Mouse (Mus musculus) adrenal gland, postnatal 10 days (tissue): ENCODE measurements around the gene Tgfbr3. TPM values are rescaled to one million over a fixed set of nuclear protein-coding genes. Genes with fewer than 3 reads are reported as not detected.

Experiments used
- DNase-seq: peaks from one replicate; pipeline ENCODE4 v3.0.0; 2021; ENCODE audit warnings: mixed read lengths
- total RNA-seq, 2 experiments: library from RNA; stranded (reverse); gene quantifications; 2 replicates each; pipeline ENCODE4 v1.2.3; 2021

Tgfbr3 gene
- total RNA-seq, 2 experiments from 2014 or later, result 125 to 160 TPM

DNA sequence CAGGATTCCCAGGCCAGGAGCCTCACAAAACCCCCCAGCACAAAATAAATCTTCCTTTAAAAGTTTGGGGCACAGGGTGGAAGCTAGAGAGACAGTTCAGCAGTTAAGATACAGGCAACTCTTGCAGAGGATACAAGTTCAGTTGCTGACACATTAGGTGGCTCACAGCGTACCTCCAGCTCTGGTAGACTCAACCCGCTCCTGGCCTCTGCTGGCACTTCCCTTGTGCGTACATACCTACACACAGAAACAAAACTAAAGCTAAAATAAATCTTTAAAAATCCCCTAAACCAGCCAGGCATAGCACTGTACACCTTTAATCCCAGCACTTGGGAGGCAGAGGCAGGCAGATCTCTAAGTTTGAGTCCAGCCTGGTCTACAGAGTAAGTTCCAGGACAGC, 211.1 kb downstream of the Tgfbr3 start:
- DNase-seq, result no peak

DNA sequence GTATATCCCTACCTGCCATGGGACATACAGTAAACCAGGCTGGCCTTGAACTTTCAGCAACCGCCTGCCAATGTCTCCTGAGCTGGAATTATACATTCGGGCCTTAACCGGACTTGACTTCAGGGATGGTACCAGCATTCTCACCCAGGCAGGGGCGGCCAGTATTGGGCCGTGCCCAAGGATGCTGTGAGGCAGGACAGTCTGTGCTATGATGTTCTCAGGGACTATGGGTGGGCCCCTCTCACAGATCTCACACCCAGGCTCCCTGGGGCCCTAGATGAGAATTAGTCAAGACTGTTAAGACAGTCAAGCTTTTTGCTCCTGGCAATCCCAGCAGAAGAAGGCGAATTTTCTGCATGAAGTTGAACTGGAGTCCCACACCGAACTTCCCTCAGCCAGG, 211.5 kb downstream of the Tgfbr3 start:
- no peak for DNase-seq

DNA sequence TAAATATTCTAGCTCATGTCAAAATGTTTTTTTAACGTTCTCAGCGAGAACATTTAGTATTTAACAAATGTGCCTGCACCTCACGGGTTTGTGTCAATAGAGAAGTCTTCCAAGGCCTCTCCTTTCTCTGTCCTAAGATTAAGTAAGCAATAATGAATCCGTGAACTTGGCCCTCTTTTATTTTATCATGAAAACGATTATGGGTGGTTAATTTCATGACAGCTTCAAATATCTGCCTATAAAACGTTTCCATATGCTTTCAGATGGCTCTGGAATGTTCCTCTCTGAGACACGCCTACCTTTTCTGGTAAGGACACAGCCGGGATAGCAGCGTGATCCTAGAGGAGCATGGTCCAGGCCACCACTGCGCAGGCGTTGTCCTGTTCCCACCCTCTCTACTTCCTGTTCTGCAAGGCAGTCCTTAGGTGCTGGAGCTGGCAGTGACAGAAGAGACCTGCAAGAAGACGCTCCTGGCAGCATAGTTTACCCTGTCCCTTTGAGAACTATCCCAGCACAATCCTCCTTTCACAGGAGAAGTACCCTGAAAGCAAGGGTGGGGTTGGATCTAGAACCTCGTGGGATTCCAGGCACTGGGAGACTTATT, 214.3 kb downstream of the Tgfbr3 start:
- DNase-seq, result no peak

DNA sequence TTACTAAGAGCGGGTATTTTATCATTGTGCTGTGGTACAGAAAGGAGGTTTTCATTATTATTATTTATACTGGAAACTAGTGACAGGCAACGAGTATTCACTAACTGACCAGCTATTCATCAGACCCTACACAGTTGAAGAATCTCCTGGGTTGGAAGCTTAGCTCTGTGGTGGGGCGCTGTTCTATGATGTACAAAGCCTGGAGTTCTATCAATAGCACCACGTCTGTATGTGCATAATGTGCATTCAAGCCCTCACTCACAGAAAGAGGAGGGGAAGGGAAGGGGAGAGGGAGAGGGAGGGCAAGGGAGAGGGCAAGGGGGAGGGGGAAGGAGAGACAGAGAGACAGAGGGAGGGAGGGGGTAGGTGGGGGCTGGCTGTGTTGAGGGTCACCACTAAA, 215.1 kb downstream of the Tgfbr3 start:
- no peak for DNase-seq

DNA sequence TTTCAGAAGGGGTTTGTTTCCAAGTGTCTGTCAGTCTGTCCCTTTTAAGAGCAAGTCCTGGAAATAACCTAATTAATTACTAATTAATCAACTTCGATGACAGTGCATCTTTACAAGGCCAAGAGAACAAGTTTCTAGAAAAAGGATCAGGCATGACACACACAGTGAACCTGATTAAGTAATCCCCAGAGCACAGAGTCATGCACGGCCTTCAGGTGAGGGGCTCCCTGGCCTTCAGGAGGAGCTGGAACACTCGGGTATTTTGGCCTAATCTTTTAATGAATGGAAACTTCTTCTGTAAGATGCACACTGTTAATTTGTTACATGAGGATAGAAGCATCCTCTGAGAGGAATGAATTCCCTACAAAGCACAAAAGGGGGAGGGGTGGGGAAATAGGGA, 215.9 kb downstream of the Tgfbr3 start:
- DNase-seq, result no peak

DNA sequence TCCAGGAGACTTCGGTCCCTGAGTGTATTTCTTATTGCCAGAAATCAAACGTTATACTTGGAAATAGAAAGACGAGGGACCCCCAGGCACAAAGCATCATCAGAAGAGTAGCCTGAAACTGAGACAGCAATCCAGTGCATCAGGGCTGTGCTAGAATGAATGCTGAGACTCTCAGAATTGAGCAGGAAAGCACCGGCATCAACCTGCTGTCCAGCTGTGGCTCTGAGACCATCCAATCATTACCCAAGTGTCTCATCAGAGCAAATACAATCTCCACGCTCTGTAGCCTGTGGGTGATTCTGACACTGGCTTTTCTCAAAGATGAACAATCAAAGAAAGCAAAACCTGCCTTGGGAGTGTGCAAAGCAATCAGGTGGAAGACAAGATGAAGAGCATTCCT, 221.3 kb downstream of the Tgfbr3 start:
- no peak for DNase-seq

DNA sequence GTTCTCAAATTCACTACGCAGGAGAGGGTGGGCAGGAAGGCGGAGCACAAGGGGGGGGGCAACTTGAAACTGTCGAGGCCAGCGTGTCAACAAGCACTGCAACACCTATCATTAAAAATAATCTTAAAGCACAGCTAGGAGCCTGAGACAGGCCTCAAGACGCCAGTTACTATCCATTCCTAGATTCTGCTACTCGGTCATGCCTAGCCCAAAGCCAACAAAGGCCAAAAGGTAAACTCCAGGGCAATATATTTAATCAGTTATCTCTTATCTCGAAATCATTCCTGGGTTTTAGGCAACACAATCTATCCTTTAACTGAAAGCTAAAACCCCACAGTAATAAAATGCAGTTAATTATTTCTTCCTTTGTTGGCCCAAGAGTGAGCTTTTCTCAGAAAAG, 221.9 kb downstream of the Tgfbr3 start:
- no peak for DNase-seq

DNA sequence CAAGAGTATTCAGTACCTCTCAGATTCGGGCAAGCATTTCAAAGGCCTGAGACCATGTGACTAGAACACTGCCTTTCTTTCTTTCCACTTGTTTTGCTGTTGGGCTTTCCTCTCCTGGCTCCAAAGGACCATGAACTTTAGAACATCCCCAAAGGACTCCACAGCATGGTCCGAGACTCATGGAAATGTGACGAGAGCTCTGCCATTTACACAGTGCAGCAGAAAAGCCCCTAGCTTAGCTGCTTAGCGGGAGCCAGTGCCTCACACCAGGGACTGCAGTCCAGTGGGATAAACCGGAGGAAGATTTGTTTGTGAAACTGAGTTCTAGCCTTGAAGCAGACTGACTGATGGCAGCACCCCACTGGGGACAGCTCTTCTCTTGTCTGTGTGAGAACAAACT, 224.5 kb downstream of the Tgfbr3 start:
- DNase-seq, result no peak

DNA sequence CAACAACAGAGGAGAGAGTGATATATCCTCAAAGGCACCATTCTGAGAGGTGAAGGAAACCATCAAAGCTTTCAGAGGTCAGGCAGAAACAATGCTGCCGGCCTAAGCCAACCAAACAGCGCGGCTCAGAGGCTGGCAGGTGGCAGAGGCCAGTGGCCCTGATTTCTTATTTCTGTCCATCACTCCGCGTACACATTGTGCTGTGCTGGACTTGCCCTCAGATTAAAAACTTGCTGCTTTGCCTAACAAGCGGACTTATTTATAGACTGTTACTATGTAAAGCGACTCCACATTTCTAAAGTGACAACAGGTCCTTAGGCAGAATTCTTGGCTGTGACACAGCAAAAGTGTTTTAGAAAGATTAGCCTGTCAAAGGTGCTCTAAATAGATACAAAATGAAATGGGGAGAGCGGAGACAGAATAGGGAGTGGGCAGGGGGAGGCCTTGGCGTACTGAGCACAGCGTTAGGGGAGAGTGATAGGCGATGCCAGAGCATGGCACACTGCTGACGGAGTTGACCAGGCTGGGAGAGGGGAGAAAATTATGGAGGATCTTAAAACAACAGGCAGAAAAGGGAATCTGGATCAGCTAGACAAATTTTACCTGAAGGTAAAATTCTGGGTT, 227.1 kb downstream of the Tgfbr3 start:
- no peak for DNase-seq

DNA sequence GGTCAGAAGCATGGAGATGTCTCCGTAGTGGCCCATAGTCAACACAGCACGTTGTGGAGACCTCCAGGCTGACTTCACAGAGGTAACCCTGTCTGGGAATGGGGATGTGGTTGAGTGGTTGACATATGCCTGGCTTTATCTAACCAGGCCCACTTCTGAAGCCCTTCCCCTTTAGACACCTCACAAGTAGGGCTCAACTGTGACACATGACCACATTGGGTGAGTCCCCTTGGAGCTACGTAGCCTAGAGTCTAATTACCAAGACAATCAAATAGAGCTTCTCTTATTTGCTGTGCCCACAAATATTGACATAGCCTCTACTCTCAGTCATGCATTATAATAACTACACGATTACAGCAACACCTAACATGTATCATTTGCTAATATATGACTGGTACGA, 229.9 kb downstream of the Tgfbr3 start:
- no peak for DNase-seq

DNA sequence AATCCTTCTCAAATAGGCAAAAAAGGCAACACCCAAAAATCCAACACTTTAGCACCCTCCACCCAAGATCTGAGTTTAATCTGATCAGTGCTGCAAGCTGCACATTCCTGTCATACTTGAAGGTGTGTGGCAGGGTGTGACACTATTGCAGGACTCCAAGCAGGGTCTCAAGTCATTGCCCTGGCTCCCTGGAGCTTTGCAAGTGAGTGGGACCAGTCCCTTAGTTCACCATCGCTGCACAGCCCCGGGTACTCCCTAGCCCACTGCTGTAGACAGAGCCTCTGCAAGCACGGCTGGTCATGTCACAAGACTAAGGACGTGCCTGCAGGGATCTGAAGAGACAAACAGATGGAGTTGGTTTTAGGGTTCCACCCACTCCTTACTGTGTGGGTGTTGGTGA, 230.8 kb downstream of the Tgfbr3 start:
- DNase-seq, result no peak

Other genes starting within 250 kb of the Tgfbr3 start
- 1 to 10 TPM; 2.6 to 3.5 TPM for gene Brdt, start 41.5 kb upstream of the Tgfbr3 start, total RNA-seq
- gene Ephx4, start 113.1 kb upstream of the Tgfbr3 start, total RNA-seq, result 1 to 10 TPM in 1 of 2 experiments, under 1 TPM in 1; 0.75 to 1.4 TPM
- gene Lpcat2b, start 141.9 kb upstream of the Tgfbr3 start, total RNA-seq, result not detected
- 10 to 100 TPM in 1 of 2 experiments, 1 to 10 TPM in 1; 6.9 to 12.0 TPM for gene Btbd8, start 148.4 kb upstream of the Tgfbr3 start, total RNA-seq
- gene Gm42669, start 218.0 kb upstream of the Tgfbr3 start, total RNA-seq, result under 1 TPM in 1 of 2 experiments, not detected in 1; 0.18 TPM
- under 1 TPM in 1 of 2 experiments, not detected in 1; 0.18 TPM for gene 1700028K03Rik, start 245.1 kb upstream of the Tgfbr3 start, total RNA-seq